Mouse (Mus musculus): ENCODE results near the gene Mtus2.

- no peak for TF ChIP-seq POLR2AphosphoS2 (IDR thresholded peaks at IDR 0.05; ENCODE audit: low read length)
- no peak for TF ChIP-seq ETS1 (IDR thresholded peaks at IDR 0.05; ENCODE audit: low read depth, low read length)
- TF ChIP-seq POLR2A (IDR thresholded peaks at IDR 0.05; ENCODE audit: control insufficient read depth in 1 of 2, insufficient read depth in 1 of 2, low read depth in 1 of 2, low read length in 2 of 2, poor library complexity in 1 of 2) = no peak
- TF ChIP-seq ZC3H11A (IDR thresholded peaks at IDR 0.05; ENCODE audit: low read depth, low read length) = no peak
- no peak for TF ChIP-seq CTCF (IDR thresholded peaks at IDR 0.05 in 2 of 3, conservative IDR thresholded peaks at IDR 0.05 in 1 of 3; ENCODE audit: control insufficient read depth in 1 of 3, insufficient read depth in 1 of 3, low read depth in 2 of 3, low read length in 3 of 3, poor library complexity in 1 of 3, severe bottlenecking in 1 of 3)
- TF ChIP-seq POLR2AphosphoS5 (IDR thresholded peaks at IDR 0.05; ENCODE audit: borderline replicate concordance, low read depth, low read length) = no peak
- no peak for TF ChIP-seq GATA1 (IDR thresholded peaks at IDR 0.05; ENCODE audit: low read depth, low read length)
- no peak for TF ChIP-seq USF1 (IDR thresholded peaks at IDR 0.05; ENCODE audit: low read depth, low read length)
- TF ChIP-seq TCF12 (IDR thresholded peaks at IDR 0.05; ENCODE audit: low read depth, low read length) = no peak
- no peak for TF ChIP-seq NRF1 (IDR thresholded peaks at IDR 0.05; ENCODE audit: insufficient read depth, low read depth, low read length, poor library complexity, severe bottlenecking)
- TF ChIP-seq ZNF384 (IDR thresholded peaks at IDR 0.05; ENCODE audit: low read depth, low read length) = no peak
- TF ChIP-seq TAL1 (IDR thresholded peaks at IDR 0.05; ENCODE audit: low read length) = no peak
- no peak for TF ChIP-seq MAX (IDR thresholded peaks at IDR 0.05; ENCODE audit: low read length)
- TF ChIP-seq ZKSCAN1 (IDR thresholded peaks at IDR 0.05; ENCODE audit: low read depth, low read length) = no peak
These were observed 158.2 kb downstream of the Mtus2 start for GRCm38 (mm10) chr5:148115207-148115817.
